Mouse (Mus musculus) right cerebral cortex, postnatal 36 days (tissue): ENCODE measurements around the gene Mcat.

Source experiments
- DNase-seq, 2 experiments: peaks; one replicate each; pipeline ENCODE4 v3.0.0; 2022; ENCODE audit warnings: low spot score in 2 of 2, mixed read lengths in 1 of 2

Mcat gene

DNA sequence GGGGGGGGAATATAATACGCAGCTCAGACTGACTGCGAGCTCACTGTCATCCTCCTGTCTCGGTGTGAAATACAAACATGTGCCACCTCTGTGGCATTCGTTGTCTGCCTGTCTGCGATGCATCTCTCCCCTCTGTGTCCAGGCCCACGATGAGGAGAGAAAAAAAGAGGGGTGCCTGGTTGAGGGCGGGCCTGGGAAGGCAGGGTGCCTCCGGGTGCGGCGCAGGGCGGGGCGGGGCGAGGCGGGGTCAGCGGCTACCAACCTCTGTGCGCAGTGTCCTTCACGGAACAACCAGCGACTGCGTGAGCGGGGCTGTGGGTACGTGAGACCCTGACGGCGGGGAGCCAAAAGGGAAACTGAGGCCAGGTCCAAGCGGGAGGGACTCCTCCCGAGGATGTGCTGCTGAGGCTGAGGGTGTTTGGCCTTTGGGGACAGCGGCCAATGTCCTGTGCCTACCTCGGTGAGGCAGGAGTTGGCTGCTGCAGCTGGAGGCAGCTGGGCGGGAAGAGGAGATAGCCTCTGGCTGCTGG is at the start of gene Mcat, which contains the start of gene Tspo:
TSS of gene Mcat (minus strand) at position 461 of the 530 bp plus-strand sequence.
TSS of gene Tspo (plus strand) at position 266 of the 530 bp plus-strand sequence.
- no peak for DNase-seq

DNA sequence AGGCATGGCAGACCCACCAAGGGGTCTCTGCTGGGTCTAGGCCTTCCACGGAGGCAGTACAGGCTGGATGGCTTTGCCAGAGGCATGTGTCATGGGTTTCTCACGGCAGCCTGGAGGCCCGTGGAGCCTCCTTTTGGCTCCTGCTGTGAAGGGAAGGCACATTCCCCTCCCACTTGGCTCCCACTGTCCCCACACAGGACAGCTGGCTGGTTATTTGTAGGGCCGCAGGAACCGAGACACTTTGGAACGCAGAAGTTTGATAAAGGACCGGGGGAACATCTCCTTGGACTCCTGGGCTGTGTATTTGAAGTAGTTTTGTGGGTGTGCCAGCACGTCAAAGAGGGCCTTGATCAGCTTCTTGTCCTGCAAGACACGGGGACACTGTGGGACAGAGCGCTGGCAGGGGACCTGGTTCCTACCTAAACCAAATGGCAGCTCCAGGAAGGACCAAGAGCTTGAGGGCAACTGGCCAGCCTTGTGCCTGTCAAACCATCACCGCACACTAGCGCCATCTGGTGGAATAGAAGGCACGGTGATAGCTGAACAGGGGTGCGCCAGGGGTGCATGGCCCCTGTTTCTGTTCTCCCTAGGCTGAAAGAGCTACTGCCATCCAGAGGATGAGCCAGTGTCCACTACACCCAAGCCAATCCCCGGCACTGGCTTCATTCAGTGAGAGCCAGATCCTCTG is 43.7 kb upstream of the Mcat start:
- peak; percentile 22 to 30 for DNase-seq

DNA sequence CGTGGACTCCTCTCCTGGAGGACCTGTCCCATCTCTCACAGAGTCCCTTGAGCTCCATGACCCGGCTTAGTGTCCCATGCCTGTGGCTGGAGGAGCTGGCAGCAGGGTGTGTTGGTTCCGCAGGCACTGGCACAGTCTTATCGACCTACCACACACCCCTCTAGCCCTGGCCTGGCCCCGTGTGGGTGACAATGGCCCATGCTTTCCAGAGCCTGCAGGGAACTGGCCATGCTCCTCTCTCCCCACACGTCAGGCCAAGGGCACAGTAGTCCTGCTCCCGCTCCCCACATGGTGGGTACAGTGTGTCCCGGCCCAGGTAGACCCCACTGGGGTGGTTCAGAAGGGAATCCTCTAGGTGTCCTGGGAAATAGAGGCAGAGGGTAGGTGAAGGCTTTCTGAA is 43.1 kb upstream of the Mcat start:
- no peak for DNase-seq

DNA sequence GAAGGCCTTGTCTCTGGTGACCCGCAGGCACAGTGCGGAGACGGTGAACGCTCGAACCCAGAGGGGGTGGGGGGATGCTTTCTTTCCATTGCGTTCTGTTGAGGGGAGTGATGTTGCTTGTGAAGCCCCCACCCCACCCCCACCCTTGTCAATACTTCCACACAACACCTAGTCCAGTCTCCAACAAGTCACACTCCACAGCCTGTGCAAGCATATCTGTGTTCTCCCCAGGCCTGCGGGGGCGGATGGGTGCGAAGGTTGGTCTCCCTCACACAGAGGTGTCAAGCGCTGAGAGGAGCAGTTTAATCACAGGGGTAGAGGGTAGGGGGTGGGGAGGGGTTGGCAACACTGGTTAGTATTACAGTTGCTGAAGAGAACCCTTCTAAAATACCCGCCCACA is 42.6 kb upstream of the Mcat start:
- no peak for DNase-seq

DNA sequence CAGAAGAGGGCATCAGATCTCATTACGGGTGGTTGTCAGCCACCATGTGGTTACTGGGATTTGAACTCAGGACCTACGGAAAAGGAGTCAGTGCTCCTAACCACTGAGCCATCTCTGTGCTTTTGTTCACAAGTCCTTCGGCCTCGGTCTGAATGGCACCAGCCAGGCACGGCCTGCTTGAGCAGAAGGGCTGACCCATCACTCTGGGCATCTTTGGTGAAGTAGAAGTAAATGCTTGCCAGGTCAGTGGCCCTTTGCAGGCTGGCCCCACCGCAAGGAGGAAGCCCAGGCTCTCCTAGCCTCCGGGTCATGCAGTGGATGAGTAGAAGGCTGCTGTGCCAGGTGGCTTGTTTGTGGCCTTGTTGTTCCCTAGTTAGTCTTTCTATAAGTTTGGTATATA is 39.8 kb upstream of the Mcat start:
- no peak for DNase-seq

DNA sequence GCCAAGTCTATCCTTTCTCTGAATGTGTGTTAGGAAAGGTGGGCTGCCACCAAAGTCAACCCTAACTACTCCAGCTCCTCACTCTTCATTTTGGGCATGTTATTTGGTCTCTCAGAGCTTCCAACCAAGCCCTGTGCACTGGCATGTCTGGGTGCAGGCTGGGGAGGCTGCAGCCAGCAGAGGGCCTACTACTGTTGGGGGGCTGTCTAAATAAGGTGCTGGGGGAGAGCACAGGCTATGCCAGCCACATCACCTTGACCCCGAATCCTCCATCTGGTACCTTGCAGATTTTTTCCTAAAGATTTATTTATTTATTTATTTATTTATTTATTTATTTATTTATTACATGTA is 39.4 kb upstream of the Mcat start:
- no peak for DNase-seq

DNA sequence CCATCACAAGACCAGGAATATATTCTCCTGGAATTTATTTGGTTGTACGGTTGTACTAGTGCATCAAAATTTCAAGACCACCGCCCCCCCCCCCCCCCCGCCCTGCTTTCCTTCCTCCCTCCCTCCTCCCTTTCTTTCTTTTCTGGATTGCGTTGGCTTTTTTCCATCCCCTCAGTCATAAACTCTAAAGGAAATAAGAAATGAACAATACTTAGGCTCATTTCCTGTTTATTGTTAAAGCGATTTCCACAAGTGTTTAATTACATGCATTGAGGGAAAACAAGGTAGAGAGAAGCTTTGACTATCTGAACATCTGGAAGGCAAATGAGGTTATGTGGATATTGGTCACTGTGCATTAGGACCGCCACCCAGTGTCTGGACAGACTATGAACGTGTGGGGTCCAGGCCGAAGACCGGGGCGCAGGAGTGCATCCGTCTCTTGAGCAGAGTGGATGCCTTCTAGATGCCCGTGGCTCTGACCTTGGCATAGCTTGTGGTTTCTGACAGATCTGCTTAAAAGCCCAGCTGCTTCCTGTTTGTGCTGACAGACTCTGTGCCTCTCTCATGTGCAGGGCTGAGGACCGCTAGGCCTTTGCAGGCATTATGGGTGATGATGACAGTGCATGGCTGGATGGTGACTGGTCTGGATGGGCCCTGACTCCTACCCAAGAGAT is 38.9 kb upstream of the Mcat start:
- no peak for DNase-seq

DNA sequence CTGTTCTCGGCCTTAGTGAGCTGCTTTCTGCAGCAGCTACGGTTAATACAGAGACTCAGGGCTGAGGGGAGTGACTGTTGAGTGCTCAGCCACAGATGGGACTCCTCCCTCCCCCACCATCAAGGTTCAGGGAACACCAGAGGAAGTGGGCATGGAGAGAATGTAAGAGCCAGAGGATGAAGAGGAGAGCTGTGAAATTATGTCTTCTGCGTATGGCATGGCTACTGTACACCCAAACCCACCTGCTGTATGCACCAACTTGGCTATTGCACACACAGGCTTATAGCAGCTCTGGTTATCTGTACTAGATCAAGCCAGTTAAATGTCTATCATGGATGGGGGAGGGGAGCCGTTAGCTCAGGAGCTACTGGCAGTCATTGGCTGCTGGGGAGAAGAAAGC is 37.6 kb upstream of the Mcat start:
- no peak for DNase-seq

DNA sequence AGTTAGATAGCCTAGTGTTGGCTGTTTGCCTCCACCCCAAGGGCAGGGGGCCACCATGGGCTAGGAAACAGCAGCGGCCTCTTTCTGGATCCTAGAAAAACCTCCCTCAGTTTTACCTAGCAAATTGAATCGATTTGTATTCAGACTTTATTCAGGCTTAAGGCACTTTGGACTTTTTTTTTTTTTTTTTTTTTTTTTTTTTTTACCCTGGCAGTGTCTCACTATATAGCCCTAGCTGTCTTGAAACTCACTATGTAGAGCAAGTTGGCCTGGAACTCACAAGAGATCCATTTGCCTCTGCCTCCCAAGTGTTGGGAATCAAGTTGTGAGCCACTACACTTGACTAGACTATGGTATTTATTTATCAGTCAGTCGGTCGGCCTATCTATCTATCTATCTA is 33.2 kb upstream of the Mcat start:
- no peak for DNase-seq

DNA sequence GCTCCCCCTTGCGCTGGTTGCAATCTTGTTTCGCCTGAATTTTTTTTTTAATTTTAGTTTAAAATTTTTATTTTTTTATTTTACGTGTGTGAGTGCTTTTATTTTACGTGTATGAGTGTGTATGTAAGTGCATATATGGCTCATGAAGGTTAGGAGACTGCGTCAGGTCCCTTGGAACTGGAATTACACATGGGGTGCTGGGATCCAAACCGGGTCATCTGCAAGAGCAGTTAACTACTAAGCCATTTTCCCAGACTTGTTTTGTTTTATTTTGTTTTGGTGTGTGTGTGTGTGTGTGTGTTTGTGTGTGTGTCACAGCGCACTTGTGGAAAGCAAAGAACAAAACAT is 31.8 kb upstream of the Mcat start:
- DNase-seq = no peak

DNA sequence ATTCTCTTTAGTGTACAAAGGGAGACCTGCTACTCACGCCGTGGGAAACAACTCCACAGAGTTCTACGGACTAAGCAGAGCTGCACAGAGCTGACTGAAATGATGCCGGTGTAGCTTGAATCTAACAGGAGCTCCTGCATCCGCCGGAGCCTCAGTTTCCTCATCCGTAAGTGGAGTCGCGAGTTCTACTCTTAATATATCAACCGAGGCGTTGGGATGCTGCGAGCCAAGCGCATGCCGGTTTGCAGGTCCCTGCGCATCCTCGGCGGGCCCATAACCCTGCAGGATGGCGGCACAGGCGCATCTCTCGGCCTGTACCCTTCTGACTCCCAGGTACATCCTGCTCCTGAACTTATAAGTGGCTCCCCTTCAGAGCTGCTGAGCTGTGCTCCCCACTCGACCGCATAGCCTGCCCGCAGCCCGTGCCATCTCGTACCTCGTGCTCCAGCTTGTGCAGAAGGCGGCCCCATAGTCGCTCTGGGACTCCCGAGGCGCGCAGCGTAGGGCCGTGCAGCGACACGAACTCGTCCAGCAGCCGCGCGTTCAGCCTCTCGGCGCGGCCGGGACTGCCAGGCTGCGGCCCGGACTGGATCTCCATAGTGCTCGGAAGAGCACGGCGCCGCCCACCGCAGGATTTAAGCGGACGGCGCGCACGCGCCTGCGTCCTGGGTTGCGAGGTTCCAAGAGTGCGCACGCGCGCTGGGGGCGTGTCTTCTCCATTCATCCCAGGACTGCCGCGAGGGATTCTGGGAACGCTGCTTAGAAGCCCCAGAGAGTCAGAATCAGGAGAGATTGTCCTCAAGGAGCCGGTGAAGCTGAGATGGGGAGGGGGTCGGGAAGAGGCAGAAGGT is 31.2 kb upstream of the Mcat start, which contains the start of gene Ttll12:
TSS of gene Ttll12 (minus strand) at position 645 of the 851 bp plus-strand sequence.
- DNase-seq = peak; percentile 94 to 95

DNA sequence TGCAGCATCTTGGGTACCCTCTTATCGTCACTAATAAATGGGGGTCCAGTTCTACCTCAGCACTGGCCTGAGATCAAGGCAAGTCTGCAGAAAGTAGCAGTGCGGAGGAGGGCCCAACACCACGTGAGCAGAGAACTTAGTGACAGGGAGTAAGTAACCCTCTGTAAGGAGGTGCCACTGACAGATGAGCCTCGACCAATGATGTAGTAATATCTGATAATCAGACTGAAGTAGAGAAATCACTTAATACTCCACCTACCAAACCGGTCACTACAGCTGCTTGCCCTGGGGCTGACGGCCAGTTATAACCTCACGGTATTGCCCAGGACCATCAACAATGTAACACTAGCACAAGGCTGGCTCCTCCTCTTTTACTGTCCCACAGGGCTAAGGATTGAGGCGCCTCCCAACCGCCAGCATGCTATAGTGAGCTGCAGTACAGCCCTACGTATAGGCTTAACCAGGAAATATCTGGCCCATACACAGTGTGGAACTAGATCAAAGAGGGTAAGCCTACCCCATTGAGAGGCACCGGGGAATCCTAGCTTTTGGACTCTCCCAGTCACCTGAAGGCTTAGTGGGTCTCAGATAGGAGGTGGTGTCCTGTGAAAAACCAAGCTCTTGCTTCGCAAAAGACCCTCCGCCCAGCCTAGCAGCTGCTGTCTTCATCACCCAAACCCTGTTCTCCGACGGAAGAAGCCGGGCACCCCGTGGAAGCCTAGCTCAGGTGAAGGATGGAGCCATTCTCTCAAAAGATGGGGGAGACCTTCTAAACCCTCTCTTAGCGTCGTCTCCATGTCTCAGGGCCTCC is 30.3 kb upstream of the Mcat start:
- DNase-seq = no peak

DNA sequence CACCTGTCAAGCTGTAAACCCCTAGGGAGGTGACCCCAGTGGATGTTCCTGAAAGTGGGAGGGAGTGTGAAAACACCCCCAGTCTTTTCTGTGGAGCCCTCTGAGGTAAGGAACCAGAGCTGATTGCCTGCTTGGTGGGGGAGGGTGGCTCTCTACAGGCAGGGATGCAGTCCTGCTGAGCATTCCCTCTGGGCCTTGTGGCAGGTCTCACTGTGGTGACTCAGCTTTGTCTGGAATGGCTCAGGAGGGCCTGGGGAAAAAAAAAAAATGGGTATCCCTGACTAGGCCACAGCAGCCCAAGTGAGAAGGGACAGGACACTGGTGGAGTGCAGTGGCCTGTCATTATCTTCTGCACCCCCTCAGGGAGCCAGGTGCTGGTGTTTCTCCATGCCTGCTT is 29.6 kb upstream of the Mcat start:
- no peak for DNase-seq

DNA sequence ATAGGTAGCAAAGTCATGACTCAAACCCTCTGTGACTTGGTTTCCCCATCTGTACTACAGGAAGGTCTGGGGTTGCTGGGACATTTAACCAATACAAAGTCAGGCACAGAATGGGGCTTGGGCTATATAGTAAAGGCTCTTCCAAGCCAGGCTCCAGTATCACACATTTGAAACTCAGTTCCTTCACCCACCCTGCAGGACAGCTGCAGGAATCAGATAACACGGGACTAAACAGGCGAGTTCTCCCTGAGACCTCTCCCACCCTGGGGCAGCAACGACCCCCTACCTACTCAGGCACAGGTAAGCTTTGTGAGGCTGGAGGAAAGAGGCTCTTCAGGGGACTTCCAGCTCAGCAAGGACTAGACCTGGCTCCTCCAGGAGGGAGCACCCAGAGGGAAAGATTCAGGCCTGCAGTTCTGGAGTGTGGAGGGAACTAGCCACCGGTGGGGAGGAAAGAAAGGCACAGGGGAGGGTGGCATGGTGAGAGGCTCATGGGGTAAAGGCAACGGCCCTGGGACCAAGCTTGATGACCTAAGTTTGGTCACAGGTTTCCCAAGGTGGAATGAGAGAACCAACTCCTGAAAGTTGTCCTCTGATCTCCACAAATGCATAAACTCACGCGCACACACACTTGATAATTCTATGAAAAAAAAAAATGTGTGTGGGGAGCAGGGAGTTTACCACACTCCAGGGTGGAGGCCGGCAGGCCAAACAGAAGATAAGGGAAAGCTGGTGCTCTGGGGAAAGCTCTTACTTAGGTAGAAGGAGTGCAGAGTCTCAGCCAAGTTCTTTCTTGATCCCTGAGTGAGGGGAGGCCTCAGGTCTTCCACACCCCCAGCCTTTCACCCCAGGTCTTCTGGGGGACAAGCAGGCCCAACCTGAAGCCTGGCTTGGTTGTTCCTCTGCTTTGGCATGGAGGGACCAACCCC is 28.9 kb upstream of the Mcat start:
- DNase-seq = no peak

DNA sequence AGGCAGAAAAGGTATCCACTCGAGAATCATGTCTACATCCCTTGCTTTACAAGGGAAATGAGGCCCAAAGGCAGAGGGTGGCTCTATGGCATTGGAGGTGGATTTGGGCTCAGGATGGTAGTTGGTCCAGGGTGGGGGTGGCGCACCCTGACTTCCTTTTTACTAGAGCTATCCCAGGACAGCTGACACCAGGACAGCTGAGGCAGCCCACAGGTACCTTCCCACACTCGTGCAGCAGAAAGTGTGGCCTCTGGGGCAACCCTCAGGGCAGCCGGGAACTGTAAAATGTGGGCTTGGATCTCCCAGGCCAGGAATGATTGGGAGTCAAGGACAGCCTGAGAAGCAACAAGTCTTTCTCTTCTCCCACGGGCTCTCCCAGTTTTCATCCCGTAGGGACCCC is 28.2 kb upstream of the Mcat start:
- DNase-seq = no peak

DNA sequence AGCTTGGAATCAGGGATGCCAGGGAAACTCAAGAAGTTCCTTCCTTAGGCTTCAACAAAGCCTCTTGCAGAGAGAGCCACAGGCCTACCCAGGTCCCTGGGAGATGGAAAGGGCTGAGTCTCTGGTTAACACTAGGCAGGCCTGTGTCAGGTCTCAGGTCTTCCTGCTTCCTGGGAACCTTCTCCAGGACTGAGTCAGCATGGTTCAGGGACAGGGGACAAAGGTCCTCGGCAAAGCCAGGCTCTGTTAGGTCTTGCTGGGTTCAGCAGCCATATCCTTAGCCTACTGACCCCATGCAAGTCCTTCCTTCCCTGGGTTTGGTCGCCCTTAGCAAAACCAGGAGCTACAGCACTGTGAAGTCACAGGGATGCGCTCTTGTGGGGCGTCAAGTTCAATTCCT is 27.3 kb upstream of the Mcat start:
- DNase-seq = no peak

DNA sequence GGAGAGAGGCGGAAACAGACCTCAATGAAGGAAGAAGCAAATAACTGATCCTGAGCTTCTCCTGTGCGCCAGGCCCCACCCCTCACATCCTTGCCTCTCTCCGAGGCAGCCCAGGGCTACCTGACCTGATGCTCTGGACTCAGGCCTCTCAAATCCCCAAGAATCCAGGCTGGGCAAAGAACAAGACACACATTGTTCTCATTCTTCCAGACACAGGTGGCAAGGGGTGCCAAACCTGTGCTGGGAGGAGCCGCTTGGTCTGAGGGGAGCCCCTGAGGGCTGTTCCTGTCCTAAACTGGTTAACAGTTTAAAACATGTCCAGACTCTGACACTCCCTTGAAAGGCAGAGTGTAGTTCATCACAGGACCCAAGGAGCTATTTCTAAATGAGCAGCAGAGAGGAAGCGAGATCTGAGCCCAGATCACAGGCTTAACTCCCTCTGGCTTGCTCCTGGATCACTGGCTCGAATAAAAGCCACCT is 21.2 kb upstream of the Mcat start:
- DNase-seq = no peak

DNA sequence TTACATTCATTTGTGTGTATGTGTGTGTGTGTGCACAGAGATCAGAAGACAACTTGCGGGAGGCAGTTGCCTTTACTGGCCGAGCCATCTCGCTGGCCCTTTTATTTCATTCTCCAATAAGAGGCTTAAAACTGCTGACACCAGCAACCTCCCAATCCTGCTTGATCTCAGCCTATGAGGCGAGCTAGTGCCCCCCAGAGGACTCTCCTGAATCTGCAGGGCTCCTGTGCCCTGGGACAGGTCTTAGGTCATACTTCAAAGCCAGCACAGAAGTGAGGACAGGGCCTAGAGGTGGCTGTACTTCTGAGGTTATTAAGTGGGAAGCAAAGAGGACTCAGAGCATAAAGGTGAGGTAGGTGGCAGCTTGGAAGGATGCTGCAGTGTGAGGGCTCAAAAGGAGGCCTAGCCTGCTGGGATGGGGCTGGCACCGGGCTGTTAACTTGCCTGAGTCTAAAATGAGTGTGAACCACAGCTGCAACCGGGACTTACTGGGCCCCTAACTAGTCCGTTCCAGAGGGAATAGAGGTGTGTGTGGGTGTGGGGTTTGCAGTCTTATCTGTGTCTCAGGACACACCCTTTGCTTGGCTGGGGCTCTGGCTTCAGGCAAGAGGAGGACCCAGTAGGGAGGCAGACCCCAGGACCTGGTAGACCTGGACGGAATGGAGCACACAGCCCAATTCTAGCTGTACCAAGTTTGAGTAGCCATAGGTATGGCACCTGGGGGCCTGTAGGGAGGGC is 20.0 kb upstream of the Mcat start:
- no peak for DNase-seq

DNA sequence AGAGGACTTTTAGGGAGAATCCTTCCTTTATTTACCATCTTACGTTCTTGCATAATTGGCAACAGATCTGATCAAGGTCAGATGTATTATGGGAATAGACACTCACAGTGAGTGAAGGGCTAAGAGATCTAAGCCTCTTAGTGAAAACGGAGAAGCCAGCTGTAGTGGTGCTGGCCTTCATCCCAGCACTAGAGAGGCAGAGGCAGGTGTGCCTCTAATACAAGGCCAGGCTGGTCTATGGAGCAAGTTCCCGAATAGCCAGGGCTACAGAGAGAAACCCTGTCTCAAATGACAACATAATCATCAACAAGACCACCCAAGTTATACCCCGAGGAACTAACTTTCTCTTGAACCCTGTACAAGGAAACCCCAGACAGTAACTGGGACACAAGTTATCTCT is 19.3 kb upstream of the Mcat start:
- no peak for DNase-seq

DNA sequence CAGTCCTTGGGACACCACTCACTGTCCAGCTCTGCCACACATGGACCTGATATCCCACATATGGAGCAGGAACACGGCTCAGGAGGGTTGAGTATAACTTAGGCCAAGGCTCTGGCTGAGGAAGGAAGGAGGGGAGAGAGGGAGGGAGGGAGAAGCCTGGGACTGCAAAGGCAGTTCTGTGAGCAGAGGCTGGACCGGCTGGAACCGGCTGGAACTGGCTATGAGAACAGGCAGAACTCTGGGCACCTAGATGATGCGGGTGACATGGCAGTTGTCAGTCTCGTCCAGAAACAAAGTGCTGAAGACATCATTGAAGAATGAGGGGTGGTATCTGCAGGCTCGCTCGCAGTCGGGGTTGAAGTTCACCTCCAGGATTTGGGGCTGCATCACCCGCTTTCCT is 13.1 kb upstream of the Mcat start:
- DNase-seq = no peak
